Mouse (Mus musculus) liver, embryonic 14.5 days (tissue): ENCODE results near the gene Kif14. TPM values are rescaled to one million over a fixed set of nuclear protein-coding genes. Genes with fewer than 3 reads are reported as not detected.

Source experiments
- ATAC-seq: fragments of 200-750 bp; cut with Nextera tagmentation; 2 replicates; pipeline ENCODE4 v1.8.0; 2017; ENCODE audit warnings: moderate number of reproducible peaks, mild to moderate bottlenecking, moderate library complexity; ENCODE audit not compliant: insufficient read depth
- DNase-seq, 3 experiments: peaks; one replicate each; pipeline ENCODE4 v3.0.0-alpha.2; 2012 to 2013; ENCODE audit warnings: low read depth in 3 of 3, low spot score in 3 of 3
- H3K27ac ChIP-seq: fragments of 300-500 bp; sonication (generic); 2 replicates; pipeline ENCODE4 v1.5.1; 2014; ENCODE audit warnings: moderate library complexity, mild to moderate bottlenecking, control low read depth, inconsistent platforms
- H3K27me3 ChIP-seq: fragments of 300-500 bp; sonication (generic); 2 replicates; pipeline ENCODE4 v1.6.1; 2014; ENCODE audit warnings: mild to moderate bottlenecking, low read length, moderate library complexity; ENCODE audit not compliant: control insufficient read depth, insufficient read depth
- H3K36me3 ChIP-seq: fragments of 300-500 bp; sonication (generic); replicated peaks from 2 replicates; pipeline ENCODE4 v1.6.1; 2014; ENCODE audit warnings: low read depth; ENCODE audit not compliant: control insufficient read depth, insufficient read depth
- H3K4me1 ChIP-seq, 2 experiments: fragments of 200-500 bp in 1 of 2; fragments of 300-500 bp in 1 of 2; sonication (generic) in 1 of 2; replicated peaks; 2 replicates each; pipeline ENCODE4 v1.6.1; 2012 to 2014; ENCODE audit warnings: antibody characterized with exemption in 1 of 2, inconsistent platforms in 1 of 2, low read length in 1 of 2; ENCODE audit not compliant: control insufficient read depth in 2 of 2, insufficient read depth in 2 of 2
- H3K4me2 ChIP-seq: fragments of 300-500 bp; sonication (generic); 2 replicates; pipeline ENCODE4 v1.6.1; 2014; ENCODE audit warnings: low read depth, mild to moderate bottlenecking, control low read depth, moderate library complexity
- H3K4me3 ChIP-seq, 2 experiments: fragments of 200-500 bp in 1 of 2; fragments of 300-500 bp in 1 of 2; sonication (generic) in 1 of 2; 2 replicates each; pipeline ENCODE4 v1.5.1; 2012 to 2014; ENCODE audit warnings: low read depth in 2 of 2, low read length in 2 of 2, mild to moderate bottlenecking in 2 of 2, control low read depth in 1 of 2, inconsistent platforms in 1 of 2, moderate library complexity in 1 of 2; ENCODE audit not compliant: insufficient read depth in 1 of 2
- H3K9ac ChIP-seq: fragments of 300-500 bp; sonication (generic); replicated peaks from 2 replicates; pipeline ENCODE4 v1.6.1; 2014; ENCODE audit warnings: mild to moderate bottlenecking, control low read depth, moderate library complexity
- H3K9me3 ChIP-seq: fragments of 300-500 bp; sonication (generic); 2 replicates; pipeline ENCODE4 v1.6.1; 2016; ENCODE audit warnings: low read length, mixed read lengths; ENCODE audit not compliant: control insufficient read depth
- CTCF ChIP-seq: IDR thresholded peaks from 2 replicates; pipeline ENCODE4 v1.5.1; 2016; ENCODE audit warnings: antibody characterized with exemption, low read depth, control low read depth
- EP300 ChIP-seq: IDR thresholded peaks from 2 replicates; pipeline ENCODE4 v1.6.1; 2016; ENCODE audit warnings: antibody characterized with exemption, low read depth
- WGBS: fragments of 180-500 bp; shearing (Covaris S2); extraction: QIAGEN DNeasy Blood & Tissue Kit; methylation state at CpG from one replicate; pipeline ENCODE4 v1.1.7; 2014; ENCODE audit not compliant: insufficient replicate concordance; 5-methylcytosine and 5-hydroxymethylcytosine counted together
- polyA plus RNA-seq, 2 experiments: library from polyadenylated mRNA; depleted of rRNA in 1 of 2; stranded (reverse) in 1 of 2; unstranded in 1 of 2; fragments of >200 nt; fragmentation: Nextera tagmentation in 1 of 2; extraction: Ambion mirVana in 1 of 2; gene quantifications; 2 replicates each; pipeline versions ENCODE4 v1.2.1 to v1.2.3; 2012 to 2014

The Kif14 gene
- polyA plus RNA-seq, 2 experiments = 4.9 to 8.3 TPM

DNA sequence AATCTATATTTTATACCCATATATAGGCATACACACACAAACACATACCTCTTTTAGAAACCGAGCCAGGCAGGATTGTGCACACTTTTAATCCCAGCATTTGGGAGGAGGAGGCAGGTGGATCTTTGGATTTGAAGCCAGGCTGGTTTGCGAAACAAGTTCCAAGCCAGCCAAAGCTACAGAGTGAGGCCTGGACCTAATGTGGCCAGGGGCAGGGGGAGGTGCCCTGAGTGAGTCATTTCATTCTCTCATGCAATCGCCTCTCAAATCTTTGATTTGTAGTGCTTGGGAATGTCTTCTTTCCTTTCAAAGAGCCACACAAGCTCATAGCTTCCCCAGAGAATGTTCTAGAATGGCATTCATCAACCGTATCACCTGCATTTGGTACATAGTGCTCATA lies 3.3 kb downstream of the Kif14 start:
- no peaks in the 10 kb centered on the region for H3K27me3 ChIP-seq
- peak overlapping the region; percentile 14 to 30; a peak in 3 of 4 replicates for H3K4me3 ChIP-seq
- no peak for DNase-seq
- no peaks in the 10 kb centered on the region for H3K9me3 ChIP-seq
- peaks cover 10 to 15% of the 10 kb centered on the region in 2 experiments for H3K4me1 ChIP-seq
- peaks cover 60% of the 10 kb centered on the region for H3K36me3 ChIP-seq
- peak overlapping the region; percentile 27; the same call in 1 of the 2 replicates for H3K9ac ChIP-seq
- no peak for ATAC-seq
- TF ChIP-seq CTCF = no peak
- TF ChIP-seq EP300 = no peak
- no peak overlapping the region for H3K27ac ChIP-seq
- H3K4me2 ChIP-seq = peak overlapping the region; percentile 55
- WGBS = 87% methylated on average over 4 of the region's 4 CpGs

DNA sequence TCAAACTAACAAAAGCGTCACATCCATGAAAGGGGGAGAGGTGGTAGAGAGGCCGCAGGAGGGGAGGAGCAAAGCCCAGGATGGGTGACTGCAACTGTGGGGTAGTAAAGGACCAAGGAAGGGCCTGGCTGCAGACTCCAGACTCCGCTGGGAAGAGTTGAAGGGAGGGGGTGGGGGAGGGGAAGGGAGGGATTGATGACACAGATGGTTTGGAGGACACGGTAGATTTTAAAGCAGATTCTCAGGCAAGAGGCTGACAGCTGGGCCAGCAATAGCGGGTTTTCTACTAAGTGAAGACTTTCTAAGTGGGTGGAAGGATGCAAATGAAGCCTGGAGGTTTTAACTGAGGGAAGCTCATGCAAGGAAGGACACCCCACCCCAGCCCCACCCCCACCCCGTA lies 4.3 kb downstream of the Kif14 start:
- DNase-seq (no peak), ATAC-seq (no peak)
- H3K4me2 ChIP-seq = peak overlapping the region; percentile 55
- no peak for TF ChIP-seq CTCF
- TF ChIP-seq EP300 = no peak
- H3K4me3 ChIP-seq = no peak overlapping the region
- no peak overlapping the region for H3K27ac ChIP-seq
- H3K27me3 ChIP-seq = no peaks in the 10 kb centered on the region
- peaks cover 69% of the 10 kb centered on the region for H3K36me3 ChIP-seq
- no peaks in the 10 kb centered on the region for H3K9me3 ChIP-seq
- H3K9ac ChIP-seq = no peak overlapping the region
- 65% methylated on average over 6 of the region's 6 CpGs for WGBS
- peaks cover 10 to 13% of the 10 kb centered on the region in 2 experiments for H3K4me1 ChIP-seq

DNA sequence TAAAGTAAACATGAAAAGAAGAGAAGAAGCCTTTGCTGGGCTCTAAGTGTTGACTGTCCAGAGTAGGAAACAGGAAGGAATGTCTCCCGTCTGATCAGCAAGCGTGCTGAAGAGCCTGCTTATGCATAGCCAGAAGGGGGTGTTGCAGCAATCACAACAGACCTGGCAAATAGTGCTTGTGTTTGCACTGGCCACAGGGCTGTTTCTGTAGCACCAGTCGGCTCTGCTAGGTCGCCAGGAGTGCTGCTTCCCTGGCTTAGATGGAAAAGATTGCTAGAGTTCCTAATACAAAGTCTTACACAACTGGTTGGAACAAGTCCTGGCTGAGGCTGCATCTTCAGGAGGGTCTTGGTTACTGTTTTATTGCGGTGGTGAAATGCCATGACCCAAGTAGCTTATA lies 25.5 kb downstream of the Kif14 start:
- Histone ChIP-seq H3K27ac (no peak overlapping the region), H3K27me3 (no peaks in the 10 kb centered on the region), H3K4me1 (no peaks in the 10 kb centered on the region), H3K36me3 (peaks cover 87% of the 10 kb centered on the region), H3K4me3 (no peak overlapping the region), H3K9ac (no peak overlapping the region), H3K9me3 (no peaks in the 10 kb centered on the region), H3K4me2 (no peak overlapping the region)
- 76% methylated on average over 5 of the region's 5 CpGs for WGBS
- TF ChIP-seq CTCF (peak; percentile 30), EP300 (no peak)
- DNase-seq (no peak), ATAC-seq (no peak)

- WGBS = 84% methylated on average over 2 of the region's 2 CpGs
- DNase-seq (no peak), ATAC-seq (no peak)
- Histone ChIP-seq H3K4me3 (no peak overlapping the region), H3K36me3 (peaks cover 87% of the 10 kb centered on the region), H3K9ac (no peak overlapping the region), H3K9me3 (no peaks in the 10 kb centered on the region), H3K4me1 (no peaks in the 10 kb centered on the region), H3K27me3 (no peaks in the 10 kb centered on the region), H3K4me2 (no peak overlapping the region), H3K27ac (no peak overlapping the region)
- no peak for TF ChIP-seq CTCF
- no peak for TF ChIP-seq EP300
Measured at GRCm38 (mm10) chr1:136492232-136492631, 26.1 kb downstream of the Kif14 start.

DNA sequence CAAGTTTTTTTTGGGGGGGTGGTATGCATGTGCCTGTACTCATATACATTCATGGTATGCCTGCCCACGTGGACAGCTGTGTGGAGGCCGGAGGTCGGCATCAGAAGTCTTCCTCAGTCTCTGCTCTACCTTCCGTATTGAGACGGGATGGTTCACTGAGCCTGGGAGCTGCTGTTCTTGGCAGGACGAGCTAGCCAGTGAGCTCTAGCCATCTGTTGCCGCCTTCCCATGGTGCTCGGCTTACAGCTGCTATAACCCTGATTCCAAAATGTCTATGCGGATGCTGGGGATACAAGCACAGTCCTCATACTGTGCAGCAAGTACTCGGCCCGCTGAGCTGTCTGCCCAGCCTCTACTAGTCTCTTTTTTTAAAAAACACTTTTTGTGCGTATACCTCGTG lies 33.2 kb downstream of the Kif14 start:
- no peak for TF ChIP-seq CTCF
- no peak for TF ChIP-seq EP300
- WGBS = 90% methylated on average over 13 of the region's 13 CpGs

More for the DNA sequence above, 33.2 kb downstream of the Kif14 start:
- ATAC-seq (no peak), DNase-seq (no peak)
- Histone ChIP-seq H3K27ac (no peak overlapping the region), H3K27me3 (no peaks in the 10 kb centered on the region), H3K4me2 (no peak overlapping the region), H3K4me3 (no peak overlapping the region), H3K36me3 (peaks cover 48% of the 10 kb centered on the region), H3K4me1 (no peaks in the 10 kb centered on the region), H3K9ac (no peak overlapping the region), H3K9me3 (0 out of 2 replicates have a peak, but pooled peaks cover 2% of the 10 kb centered on the region)
